Mouse (Mus musculus) kidney, adult 9 months (tissue): ENCODE data around the gene Ferd3l.

ENCODE experiments used
- DNase-seq: peaks from one replicate; pipeline ENCODE4 v3.0.0; 2022

Ferd3l gene

DNA sequence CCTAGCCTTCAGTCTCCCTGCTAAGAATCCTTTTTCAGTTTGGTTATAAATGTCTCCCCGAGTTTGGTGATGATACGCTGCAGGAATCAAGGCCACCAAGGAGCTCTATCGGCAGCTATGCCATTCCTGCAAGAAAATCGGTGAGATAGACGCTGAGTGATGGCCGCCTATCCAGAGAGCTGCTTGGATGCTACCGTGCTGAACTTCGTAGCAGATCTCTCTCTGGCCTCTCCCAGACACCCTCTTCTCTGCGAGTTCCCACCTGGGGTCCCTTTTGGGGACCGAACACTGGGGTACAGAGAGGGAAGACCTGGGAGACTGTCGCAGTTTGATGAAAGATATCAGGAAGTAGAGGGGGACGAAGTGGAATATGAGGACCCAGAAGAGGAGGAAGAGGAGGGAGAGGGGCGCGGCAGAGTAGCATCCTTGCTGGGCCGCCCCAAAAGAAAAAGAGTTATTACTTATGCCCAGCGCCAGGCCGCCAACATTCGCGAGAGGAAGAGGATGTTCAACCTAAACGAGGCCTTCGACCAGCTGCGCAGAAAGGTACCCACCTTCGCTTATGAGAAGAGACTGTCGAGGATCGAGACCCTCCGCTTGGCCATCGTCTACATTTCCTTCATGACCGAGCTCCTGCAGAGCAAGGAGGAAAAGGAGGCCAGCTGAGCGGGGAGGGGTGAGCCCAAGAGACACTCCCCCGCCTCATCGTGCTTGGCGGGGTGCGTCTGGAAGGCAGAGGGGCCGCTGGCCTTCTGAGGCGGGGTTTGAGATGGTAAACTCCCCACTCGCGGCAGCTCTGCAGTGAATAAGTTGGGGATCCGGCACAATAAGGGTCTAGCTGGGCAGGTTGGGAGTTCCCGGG lies at the start of gene Ferd3l:
TSS of gene Ferd3l (plus strand) at position 95 of the 862 bp plus-strand sequence.
- no peak for DNase-seq

DNA sequence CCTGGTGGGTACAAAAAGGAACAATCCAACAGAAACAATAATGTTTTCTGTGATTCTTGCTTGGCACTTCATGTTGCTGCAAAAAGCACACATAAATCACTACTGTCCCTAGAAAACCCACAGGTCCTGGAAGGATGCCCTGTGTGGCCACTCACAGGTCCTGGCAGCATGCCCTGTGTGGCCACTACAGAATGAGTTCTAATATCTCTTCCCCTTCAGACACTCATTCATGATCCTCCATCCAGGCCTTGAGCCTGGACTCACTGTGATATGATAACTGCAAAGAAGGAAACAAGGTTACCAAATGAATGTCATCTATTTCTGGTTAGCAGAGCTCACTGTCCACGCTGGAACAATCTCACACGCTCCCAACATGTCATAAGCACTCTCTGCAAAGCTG lies 34.3 kb upstream of the Ferd3l start:
- DNase-seq, result no peak

DNA sequence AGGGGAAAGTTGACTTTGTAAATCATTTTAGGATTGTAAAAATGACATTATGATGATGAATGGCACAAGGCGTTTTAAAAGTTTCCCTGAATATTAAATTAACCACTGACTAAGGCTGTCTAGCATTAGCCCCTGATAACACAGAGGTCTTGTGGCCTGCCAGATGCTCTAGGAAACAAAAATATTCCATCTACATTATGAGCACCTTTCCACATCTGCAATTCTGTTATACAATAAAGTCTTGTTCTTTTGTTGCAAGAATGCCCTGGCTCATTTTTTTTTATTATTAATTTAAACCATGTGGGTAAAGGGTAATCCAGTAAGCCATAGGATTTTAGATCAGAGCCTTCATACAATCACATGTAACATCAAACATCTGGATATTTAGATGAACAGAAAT lies 33.6 kb upstream of the Ferd3l start:
- DNase-seq, result no peak

DNA sequence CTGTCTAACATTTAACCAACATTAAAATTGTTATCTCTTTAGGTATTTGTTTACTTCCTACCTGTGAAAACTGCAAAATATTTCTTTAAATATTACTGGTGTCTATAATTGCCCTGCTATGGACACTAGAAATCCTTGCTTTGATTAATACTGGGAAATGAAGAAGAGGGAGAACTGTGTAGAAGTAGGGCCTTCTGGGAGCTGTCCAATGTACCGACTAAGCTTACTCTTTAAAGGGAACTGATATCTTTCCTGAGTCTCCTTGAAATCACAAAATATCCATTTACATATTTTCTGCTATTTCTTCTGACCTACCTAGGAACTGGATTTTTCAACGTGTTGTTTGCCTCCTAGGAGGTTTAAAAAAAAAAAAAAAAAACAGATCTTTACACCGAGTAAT lies 1.5 kb upstream of the Ferd3l start:
- no peak for DNase-seq

DNA sequence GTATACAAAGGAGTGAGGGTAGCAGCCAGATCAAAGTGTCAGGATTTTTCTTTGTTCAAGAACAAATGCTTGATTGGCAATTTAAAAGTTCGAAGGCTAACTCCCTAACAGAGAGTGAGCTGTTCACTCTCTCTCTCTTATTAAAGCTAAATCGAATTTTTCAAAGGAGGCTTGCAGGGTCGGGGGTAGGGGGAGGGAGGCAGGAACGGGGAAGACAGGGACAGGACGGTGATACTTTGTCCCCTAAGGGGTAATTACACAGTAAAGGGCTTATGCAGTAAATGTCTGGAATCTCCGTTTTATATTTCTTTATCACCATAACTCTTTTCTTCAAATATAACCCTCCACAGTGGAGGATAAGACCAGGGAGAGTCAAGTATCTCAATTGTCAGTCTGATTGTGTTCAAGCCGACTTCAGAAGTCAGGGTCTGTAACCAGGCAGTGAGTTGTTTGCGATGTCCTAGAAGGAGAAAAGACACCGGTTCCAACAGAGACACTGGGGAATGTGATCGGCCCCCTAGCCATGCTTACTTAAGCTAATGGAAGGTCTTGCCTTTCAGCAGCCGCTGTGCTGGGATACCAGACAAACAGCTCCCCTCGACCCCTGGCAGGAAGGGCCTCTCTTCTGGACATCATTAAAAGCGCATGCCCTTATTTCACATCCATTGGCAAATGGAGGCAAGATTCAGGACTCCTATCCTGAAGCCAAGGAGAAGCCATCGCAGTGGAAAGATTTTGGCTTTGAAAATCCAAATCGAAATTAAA lies 709 bp upstream of the Ferd3l start:
- no peak for DNase-seq

DNA sequence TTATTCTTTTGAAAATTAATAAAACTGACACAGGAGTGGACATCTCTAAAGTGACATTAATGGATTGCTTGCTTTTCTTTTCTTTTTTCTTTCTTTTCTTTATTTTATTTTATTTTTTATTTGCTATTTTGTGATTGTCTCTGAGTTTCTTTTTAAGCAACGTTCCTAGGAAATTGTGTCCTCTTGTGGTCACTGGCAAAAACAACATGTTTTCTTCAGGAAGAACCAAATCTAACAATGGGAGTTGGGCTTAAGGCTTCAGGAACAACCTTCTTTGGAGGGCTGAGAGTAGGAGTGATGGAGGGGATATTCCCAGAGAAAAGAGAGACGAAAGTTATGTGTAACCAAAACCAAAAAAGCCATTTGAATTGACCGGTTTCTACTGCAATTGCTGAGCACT lies 24.6 kb downstream of the Ferd3l start:
- no peak for DNase-seq

DNA sequence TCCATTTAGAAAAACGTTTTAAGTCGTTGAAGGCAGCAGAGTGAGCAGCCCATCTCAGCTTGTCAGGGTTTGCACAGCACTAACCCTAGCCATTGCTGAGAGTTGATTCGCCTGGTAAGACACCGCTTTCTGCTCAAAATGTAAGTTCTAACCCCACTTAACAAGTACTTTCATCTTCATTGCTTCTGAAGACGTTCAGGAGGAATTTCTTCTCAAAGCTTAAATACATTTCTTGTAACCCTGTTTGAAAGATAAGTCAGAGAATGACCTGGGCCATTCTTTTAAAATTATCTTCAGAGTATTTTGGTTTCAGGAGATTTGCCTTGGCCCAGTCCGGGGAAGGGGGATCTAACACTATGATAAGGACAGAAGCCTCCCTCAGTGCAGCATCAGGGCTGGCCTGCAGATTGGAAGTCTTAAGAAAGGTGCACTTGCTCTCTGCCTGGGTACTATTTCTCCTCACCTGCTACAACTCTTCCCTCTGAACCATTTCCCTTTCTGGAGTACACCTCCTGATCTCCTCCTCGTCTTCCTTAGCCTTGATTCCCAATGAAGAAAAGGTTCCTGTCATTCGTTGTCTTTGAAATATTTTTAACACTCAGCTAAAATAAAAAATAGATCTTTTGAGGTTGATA lies 26.8 kb downstream of the Ferd3l start:
- no peak for DNase-seq

DNA sequence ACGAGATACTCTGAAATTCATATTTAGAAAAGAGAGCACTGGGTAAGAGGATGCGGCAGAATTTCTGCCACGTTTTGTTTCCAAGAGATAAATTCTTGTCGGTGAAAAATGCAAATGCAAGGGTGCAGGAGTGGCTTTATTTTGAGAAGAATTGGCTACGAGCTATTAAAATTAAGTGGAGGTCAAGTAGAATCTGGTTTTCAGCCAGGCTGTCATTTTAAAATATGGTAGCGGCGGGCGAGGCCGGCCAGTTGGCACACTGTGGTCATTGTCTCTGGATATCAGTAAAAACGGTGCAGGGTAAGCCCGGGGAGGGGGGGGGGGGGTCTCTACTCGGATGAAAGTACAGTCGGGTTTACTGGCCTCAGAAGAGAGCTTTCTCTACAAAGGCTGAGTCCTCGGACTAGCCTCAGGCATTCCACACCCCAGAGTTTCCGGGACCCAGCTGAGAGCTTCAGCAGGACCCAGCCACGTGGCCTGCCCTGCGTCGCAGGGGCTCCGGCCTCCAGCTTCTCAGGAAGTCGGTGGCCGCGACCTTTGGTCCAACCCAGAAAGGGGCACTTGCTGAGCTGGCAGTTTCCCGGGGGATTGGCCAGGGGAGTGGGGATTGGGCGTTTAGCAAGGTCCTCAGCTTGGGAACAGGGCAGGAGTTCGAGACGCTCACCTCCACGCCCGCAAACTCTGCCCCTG lies 27.5 kb downstream of the Ferd3l start:
- DNase-seq, result no peak

DNA sequence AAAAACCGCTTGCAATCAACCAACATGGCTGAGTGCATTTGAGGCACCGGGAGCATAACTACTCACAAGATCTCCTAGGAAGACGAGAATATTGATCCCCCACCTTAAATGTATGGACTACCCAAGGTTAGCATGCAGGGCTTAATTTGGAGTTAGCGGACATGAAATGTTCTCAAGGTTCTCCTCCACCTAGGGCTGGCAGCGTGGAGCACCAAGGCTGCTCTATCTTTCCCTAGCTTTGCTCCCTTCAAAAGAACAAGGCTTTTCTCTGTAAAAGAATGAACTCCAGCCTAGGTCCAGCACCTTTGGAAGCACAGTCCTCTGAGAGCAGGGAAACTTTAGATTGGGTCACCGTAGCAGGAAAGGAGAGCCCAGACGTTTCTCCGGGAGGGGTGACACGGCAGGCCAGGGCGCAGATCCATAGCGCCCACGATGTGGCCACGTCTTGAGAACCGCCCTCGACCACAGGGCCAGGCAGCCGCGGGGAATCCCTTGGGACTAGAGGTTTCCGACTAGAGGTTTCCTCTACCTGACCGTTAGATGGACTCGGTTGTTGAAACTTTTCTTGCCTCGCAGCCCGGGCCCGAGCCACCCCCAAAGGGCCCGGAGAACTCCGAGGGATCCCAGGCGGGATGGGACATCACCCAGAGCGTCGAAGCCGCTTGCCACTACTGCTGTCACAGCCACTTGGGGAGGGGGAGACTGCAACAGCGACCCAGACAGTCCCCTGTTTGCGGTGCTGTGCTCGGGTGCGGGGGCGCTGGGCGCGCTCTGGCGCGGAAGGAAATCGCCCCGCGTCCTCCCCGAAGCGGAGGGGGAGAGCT lies 28.6 kb downstream of the Ferd3l start:
- DNase-seq, result no peak

DNA sequence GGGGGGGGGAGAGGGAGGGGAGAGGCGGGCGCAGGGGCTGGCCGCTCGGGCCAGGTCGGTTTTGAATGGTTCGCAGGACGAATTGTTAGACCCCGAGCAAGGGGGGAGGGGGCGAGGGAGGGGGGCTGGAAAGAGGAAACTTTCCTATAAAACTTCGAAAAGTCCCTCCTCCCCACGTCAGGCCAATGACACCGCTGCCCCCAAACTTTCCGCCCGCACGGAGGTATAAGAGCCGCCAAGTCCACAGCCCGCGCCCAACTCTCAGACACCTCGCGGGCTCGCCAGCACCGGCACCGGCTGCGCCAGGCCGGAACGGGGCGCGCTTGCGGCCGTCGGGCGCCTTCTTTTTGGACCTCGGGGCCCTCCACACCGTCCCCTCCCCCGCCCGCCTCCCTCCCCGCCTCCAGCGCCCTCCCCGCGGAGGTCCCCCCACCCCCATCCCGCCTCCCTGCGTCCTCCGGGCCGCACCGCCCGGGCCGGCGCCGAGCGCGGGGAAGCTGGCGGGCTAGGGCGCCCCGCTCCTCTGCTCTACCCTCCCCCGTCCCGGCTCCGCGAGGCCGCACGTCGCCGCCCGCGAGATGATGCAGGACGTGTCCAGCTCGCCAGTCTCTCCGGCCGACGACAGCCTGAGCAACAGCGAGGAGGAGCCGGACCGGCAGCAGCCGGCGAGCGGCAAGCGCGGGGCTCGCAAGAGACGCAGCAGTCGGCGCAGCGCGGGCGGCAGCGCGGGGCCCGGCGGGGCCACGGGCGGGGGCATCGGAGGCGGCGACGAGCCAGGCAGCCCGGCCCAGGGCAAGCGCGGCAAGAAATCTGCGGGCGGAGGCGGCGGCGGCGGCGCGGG lies 29.4 kb downstream of the Ferd3l start, which contains the start of gene Twist1:
TSS of gene Twist1 (plus strand) at position 272 of the 841 bp plus-strand sequence.
- no peak for DNase-seq

DNA sequence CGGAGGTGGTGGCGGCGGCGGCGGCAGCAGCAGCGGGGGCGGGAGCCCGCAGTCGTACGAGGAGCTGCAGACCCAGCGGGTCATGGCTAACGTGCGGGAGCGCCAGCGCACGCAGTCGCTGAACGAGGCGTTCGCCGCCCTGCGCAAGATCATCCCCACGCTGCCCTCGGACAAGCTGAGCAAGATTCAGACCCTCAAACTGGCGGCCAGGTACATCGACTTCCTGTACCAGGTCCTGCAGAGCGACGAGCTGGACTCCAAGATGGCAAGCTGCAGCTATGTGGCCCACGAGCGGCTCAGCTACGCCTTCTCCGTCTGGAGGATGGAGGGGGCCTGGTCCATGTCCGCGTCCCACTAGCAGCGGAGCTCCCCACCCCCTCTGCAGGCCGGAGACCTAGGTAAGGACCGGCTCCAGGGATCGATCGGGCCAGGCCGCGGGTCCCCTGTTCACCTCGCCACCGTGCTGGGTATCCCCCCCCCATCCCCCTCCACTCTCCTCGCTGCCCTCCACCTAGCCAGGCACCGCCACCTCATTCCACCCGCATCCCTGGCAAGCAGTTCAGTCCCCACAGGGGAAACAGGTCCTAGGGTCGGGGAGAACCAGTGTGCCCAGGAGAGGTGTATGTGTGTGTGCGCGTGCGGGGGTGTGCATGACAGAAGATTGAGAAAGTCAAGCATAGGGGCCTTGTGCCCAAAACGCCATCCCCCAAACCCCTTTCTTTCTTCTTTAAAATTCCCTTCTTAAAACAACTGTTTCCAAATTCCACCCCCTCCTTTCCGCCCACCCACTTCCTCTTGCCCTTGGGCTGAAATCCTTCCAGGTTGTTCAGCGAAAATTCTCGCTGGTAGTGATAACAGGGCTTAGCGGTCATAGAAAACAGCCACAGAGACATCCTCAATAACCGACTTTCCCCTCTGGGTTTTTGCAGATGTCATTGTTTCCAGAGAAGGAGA lies 30.3 kb downstream of the Ferd3l start:
- DNase-seq, result no peak

DNA sequence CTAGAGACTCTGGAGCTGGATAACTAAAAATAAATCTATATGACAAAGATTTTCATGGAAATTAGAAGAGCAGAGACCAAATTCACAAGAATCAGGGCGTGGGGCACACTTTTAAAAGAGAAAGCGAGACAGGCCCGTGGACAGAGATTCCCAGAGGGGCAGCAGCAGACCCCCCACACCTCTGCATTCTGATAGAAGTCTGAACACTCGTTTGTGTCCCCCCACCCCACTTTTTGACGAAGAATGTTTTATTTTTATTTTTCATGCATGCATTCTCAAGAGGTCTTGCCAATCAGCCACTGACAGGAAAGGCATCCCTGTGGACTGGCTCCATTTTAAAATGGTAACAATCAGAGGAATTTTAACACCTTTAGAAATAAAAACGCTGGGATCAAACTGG lies 31.0 kb downstream of the Ferd3l start:
- DNase-seq, result no peak

DNA sequence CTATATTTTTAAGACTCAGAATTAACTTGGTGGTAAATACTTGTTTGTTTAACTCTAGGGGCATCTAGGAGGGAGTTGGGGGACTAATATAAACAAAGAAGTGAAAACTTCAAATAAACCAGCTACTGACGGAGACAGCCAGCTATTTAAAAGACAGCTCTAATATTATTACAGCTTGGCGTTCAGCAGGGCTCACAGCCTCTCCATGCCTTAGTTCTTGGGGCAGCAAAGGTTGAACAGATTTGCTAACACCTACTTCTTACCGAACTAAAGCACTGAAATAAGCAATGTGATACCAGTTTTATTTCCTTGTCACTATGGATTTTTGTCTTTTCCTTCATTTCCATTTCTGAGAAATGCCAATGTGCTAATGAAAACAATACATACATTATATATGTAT lies 31.6 kb downstream of the Ferd3l start:
- no peak for DNase-seq

DNA sequence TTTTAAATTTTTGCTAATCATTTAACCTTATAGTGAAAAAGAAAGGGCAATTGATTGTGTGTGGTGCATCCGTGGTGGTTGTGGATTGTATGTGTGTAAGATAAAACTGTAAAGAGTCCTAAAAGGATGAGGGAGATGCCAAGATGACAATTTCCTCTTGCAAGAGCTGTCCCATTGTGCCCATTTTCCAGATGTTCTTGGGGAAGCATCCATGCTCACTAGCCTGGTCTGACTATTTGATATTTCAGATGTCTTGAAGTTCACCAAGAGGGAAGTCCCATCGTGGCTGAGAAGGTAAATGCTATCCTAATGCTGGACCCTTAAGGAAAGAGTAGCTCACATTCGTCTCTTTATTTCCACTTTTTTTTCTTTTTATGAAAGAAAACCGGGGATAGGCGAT lies 32.8 kb downstream of the Ferd3l start:
- DNase-seq, result no peak

DNA sequence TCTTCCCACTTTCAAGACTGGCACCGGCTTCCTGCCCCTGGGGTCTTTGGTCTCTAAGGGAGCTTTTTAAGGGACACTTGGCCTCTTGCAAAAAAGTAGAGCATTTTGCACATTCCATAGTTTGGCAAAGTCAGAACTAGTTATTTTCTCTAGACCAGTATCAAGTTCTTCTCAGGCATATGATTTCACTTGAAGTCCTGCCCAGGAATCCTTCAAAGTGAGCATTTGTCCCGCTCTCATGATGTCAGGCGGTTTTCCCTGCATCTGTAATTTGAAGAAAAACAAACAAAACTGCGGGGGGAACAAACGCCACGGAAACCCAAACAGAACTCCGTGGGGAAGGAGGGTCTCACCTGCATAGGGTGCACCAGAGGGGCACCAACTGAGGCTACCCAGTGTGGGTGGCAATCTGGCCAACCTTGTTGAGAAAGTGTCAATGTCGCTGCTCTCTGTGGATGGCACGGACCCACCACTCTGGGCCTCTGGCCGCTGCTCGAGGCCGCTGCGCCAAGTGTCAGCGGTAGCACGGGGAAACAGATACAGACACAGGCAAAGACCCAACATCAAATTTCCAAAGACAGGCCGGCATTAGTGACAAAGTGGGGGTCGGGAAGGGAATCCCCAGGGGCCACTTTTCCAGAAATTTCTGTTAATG lies 34.0 kb downstream of the Ferd3l start:
- DNase-seq, result no peak

DNA sequence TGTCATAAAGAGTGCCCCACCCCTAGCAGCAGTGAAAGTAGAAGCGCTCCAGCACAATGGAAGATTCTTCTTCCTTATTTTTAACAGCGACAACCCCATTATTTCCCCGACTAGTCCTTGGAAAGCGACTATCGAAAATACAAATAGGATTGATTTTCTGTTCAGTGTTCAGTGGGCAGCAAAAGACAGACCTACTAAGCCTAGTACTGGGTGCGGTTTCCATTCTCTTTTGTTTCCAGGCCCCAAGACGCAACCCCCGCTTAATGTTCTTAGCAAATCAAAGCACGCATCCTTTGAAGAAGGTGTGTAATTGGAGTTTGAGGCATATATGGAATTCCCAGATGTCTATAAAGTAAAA lies 34.5 kb downstream of the Ferd3l start:
- DNase-seq, result no peak

DNA sequence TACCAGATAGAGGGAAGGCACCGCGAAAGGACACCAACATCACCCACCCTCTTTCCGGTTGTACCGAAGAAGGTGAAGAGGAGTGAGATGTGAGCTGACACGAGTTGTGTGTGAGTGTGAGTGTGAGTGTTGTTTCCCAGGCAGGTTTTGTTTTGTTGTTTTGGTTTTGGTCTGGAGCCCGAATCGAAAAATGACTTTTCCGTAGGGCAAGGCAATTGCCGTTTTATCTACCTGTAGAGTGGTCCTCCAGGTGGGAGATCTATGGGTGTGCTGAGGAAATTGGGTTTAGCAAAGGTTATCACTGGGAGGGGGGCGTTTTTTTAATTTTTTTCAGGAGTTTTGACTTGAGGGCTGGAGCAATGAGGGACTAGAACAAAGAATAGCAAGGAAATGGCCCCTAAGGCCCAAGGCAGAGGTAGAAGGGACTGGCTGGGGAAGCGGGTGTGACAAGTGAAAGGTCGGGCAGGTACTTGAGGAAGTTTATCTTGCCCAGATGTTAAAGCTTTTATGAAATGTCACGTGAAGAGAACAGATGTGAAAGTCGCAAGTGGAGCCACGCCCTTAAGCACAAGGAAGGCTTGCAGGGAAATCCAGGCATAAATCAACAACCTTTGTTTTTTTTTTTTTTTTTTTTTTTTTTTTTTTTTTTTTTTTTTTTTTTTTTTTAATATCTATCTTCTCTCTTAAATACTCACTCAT lies 35.6 kb downstream of the Ferd3l start:
- DNase-seq, result no peak

DNA sequence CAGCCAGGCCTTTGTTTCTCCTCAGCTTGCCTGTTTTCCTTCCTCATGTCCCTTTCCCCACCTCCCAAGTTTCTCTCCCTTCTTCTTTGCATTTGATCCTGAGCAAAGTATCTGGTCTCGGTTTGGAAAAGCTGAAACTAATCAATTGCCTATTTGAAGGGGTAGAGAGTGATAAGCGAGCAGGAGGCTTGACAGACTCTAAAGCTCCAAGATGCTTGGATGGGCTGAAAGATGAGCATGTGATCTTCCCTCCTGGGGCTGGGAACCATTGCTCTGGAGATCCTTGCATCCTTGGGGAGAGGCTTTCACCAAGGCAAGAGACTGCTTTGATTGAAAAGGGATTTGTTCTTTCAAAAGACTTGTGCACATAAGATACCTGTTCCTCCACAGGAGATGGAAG lies 36.2 kb downstream of the Ferd3l start:
- no peak for DNase-seq
